Comparison of ENCODE assay signal across 7 mouse cellular contexts in genomic region chr6:5167051-5167677, GRCm38 (mm10). TPM values are rescaled to one million over a fixed set of nuclear protein-coding genes. Genes with fewer than 3 reads are reported as not detected.
DNase-seq lines count a peak whose midpoint lies in the region; ATAC-seq and TF ChIP-seq lines count a peak whose summit lies in the region.

No protein-coding gene starts in this region.

- no peaks in the 10 kb centered on the region for H3K9me3 ChIP-seq in heart, postnatal 0 days (replicated peaks; ENCODE audit: control insufficient read depth, low read length)

- H3K27ac ChIP-seq in brown adipose tissue, adult 24 weeks (replicated peaks; ENCODE audit: low read depth, low read length), result no peak overlapping the region
- H3K27ac ChIP-seq in heart, postnatal 0 days (ENCODE audit: low read depth), result peak overlapping the region; percentile 18

- H3K4me3 ChIP-seq in brown adipose tissue, adult 24 weeks (ENCODE audit: insufficient read depth, low read depth, low read length), result peak overlapping the region; percentile 27
- peak overlapping the region; percentile 8; the same call in 1 of the 2 replicates for H3K4me3 ChIP-seq in heart, postnatal 0 days (ENCODE audit: low read depth, low read length)

- peak; percentile 6 for DNase-seq in ES-CJ7 (ENCODE audit: low read depth, low spot score)
- no peak for DNase-seq in heart, postnatal 0 days (ENCODE audit: low spot score)
- peak; percentile 14 for DNase-seq in lung, postnatal 14 days
- no peak for DNase-seq in cerebellum, adult 9-10 months
- no peak for DNase-seq in adrenal gland, adult 8-10 months
- no peak for DNase-seq in cerebellum, postnatal 36 days

- H3K9ac ChIP-seq in heart, postnatal 0 days (replicated peaks; ENCODE audit: low read depth, low read length), result no peak overlapping the region

- TF ChIP-seq CTCF in heart, postnatal 0 days (IDR thresholded peaks at IDR 0.05; ENCODE audit: low read depth), result no peak

- ATAC-seq in heart, postnatal 0 days (ENCODE audit: insufficient read depth, low read depth), result no peak

- no peaks in the 10 kb centered on the region for H3K36me3 ChIP-seq in heart, postnatal 0 days (replicated peaks; ENCODE audit: control insufficient read depth, insufficient read depth, low read length)

- H3K4me1 ChIP-seq in brown adipose tissue, adult 24 weeks (ENCODE audit: control insufficient read depth, insufficient read depth, insufficient read length, low read length), result peaks cover 7% of the 10 kb centered on the region
- 0 out of 2 replicates have a peak, but pooled peaks cover 9% of the 10 kb centered on the region for H3K4me1 ChIP-seq in heart, postnatal 0 days (ENCODE audit: control insufficient read depth, insufficient read depth)

- H3K4me2 ChIP-seq in heart, postnatal 0 days (ENCODE audit: low read depth, low read length), result peak overlapping the region; percentile 42

- 40% methylated on average over 14 of the region's 14 CpGs for WGBS in heart, postnatal 0 days

- no peak for TF ChIP-seq EP300 in heart, postnatal 0 days (IDR thresholded peaks at IDR 0.05; ENCODE audit: low read depth)

- H3K27me3 ChIP-seq in heart, postnatal 0 days (ENCODE audit: control insufficient read depth, insufficient read depth, low read length), result no peaks in the 10 kb centered on the region

RNA-seq across cellular contexts. Expression of gene Pon1, which starts 26.6 kb away (rescaled TPM):
- polyA plus RNA-seq in brown adipose tissue, adult 24 weeks (2012; ENCODE audit: insufficient read depth, insufficient read length, missing spikeins), result 32.6 and 103 TPM in 2 replicates
- total RNA-seq in heart, postnatal 0 days (2014; rRNA removed; ENCODE audit: low replicate concordance), result not detected in 2 replicates
- 0.10 TPM in 1 of 2 replicates, not detected in the other for polyA plus RNA-seq in heart, postnatal 0 days (2015; fragmentation: Nextera tagmentation; extraction: Ambion mirVana)
- 1 to 10 TPM; 1.3 to 4.7 (median 2.8) TPM for total RNA-seq in adrenal gland, adult 8-10 months (2022)

Comparison
In these comparisons a context has a peak if more than half of its experiments do, and no peak if none do; other contexts are left out.
1. DNase-seq: peak in ES-CJ7 (single experiment) and lung, postnatal 14 days (single experiment); none in heart, postnatal 0 days (single experiment), cerebellum, adult 9-10 months (single experiment), adrenal gland, adult 8-10 months (single experiment) and cerebellum, postnatal 36 days (0 of 2).